Mouse (Mus musculus) intestine, embryonic 14.5 days (tissue): ENCODE data around the gene Tmem259. TPM values are rescaled to one million over a fixed set of nuclear protein-coding genes. Genes with fewer than 3 reads are reported as not detected.

ENCODE experiments used
- ATAC-seq: fragments of 200-750 bp; cut with Nextera tagmentation; replicated peaks from 2 replicates; pipeline ENCODE4 v1.8.0; 2017; ENCODE audit warnings: low read depth, moderate number of reproducible peaks, moderate TSS enrichment, moderate library complexity; ENCODE audit not compliant: low FRiP score, low TSS enrichment
- DNase-seq: peaks from one replicate; pipeline ENCODE4 v3.0.0-alpha.2; 2018; ENCODE audit warnings: low spot score
- H3K27ac ChIP-seq: fragments of 300-500 bp; sonication (generic); 2 replicates; pipeline ENCODE4 v1.5.1; 2014; ENCODE audit warnings: low read depth, mild to moderate bottlenecking, control low read depth
- H3K27me3 ChIP-seq: fragments of 300-500 bp; sonication (generic); replicated peaks from 2 replicates; pipeline ENCODE4 v1.6.1; 2014; ENCODE audit warnings: low read length, control low read depth; ENCODE audit not compliant: control insufficient read depth, insufficient read depth
- H3K36me3 ChIP-seq: fragments of 300-500 bp; sonication (generic); 2 replicates; pipeline ENCODE4 v1.6.1; 2014; ENCODE audit warnings: low read length, control low read depth; ENCODE audit not compliant: control insufficient read depth, insufficient read depth
- H3K4me1 ChIP-seq: fragments of 300-500 bp; sonication (generic); replicated peaks from 2 replicates; pipeline ENCODE4 v1.6.1; 2014; ENCODE audit warnings: low read length, control low read depth, mixed read lengths; ENCODE audit not compliant: control insufficient read depth, insufficient read depth
- H3K4me2 ChIP-seq: fragments of 300-500 bp; sonication (generic); 2 replicates; pipeline ENCODE4 v1.6.1; 2014; ENCODE audit warnings: low read length
- H3K4me3 ChIP-seq: fragments of 300-500 bp; sonication (generic); 2 replicates; pipeline ENCODE4 v1.5.1; 2014; ENCODE audit warnings: low read depth, low read length, control low read depth, mixed read lengths
- H3K9ac ChIP-seq: fragments of 300-500 bp; sonication (generic); 2 replicates; pipeline ENCODE4 v1.6.1; 2014; ENCODE audit warnings: mild to moderate bottlenecking, low read length
- H3K9me3 ChIP-seq: fragments of 300-500 bp; sonication (generic); 2 replicates; pipeline ENCODE4 v1.6.1; 2016; ENCODE audit warnings: low read length, control low read depth; ENCODE audit not compliant: control insufficient read depth
- WGBS: fragments of 180-500 bp; shearing (Covaris S2); extraction: QIAGEN DNeasy Blood & Tissue Kit; methylation state at CpG from one replicate; pipeline ENCODE4 v1.1.7; 2014; 5-methylcytosine and 5-hydroxymethylcytosine counted together
- polyA plus RNA-seq: library from polyadenylated mRNA; unstranded; fragments of >200 nt; fragmentation: Nextera tagmentation; extraction: Ambion mirVana; gene quantifications from 2 replicates; pipeline ENCODE4 v1.2.1, GENCODE M21; 2014

Tmem259 gene
- polyA plus RNA-seq, 1 experiment from 2014 or later: 17.5 TPM

GRCm38 (mm10) chr10:79996272-79997033 is 12.3 kb upstream of the Tmem259 start, which contains the start of gene Abca7:
Abca7 (plus strand) TSS chr10:79996494.
- Histone ChIP-seq H3K9me3 (peaks cover 3% of the 10 kb centered on the region; the same call in 1 of the 2 replicates), H3K27me3 (0 out of 2 replicates have a peak, but pooled peaks cover under 1% of the 10 kb centered on the region), H3K4me1 (peaks cover 6% of the 10 kb centered on the region; the same call in 1 of the 2 replicates), H3K36me3 (peaks cover 44% of the 10 kb centered on the region), H3K9ac (peak within 1 kb of the TSS; percentile 37), H3K27ac (peak within 1 kb of the TSS; percentile 17; the same call in 1 of the 2 replicates), H3K4me3 (peak within 1 kb of the TSS; percentile 42), H3K4me2 (peak within 1 kb of the TSS; percentile 54)
- WGBS: under 1% methylated on average over 34 of the region's 34 CpGs
- ATAC-seq (peak; percentile 75), DNase-seq (peak; percentile 99)

DNA sequence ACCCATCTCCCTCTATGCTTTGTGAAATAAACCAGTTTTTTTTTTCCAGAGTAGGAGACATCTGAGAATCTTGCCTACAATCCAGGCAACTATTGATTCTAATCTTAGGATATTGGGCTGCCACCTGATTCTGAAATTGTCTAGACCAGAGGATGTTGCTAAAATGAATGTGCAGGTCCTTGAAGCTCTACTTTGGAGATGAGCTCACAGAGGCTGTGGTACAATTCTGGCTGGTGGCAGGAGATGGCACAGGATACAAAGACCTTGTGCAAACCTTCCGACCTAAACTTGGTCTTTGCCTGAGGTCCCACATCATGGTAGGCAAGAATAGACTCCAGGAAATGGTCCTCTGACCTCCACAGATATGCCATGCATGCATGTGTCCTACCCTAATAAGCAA is 11.5 kb upstream of the Tmem259 start:
- no peaks in the 10 kb centered on the region for H3K27me3 ChIP-seq
- H3K4me1 ChIP-seq: peaks cover 6% of the 10 kb centered on the region; the same call in 1 of the 2 replicates
- no peak overlapping the region for H3K9ac ChIP-seq
- DNase-seq (no peak), ATAC-seq (no peak)
- no peak overlapping the region for H3K27ac ChIP-seq
- no peak overlapping the region for H3K4me2 ChIP-seq
- H3K4me3 ChIP-seq: no peak overlapping the region
- 77% methylated on average over 1 of the region's 1 CpGs for WGBS
- peaks cover 6% of the 10 kb centered on the region; the same call in 1 of the 2 replicates for H3K9me3 ChIP-seq
- H3K36me3 ChIP-seq: peaks cover 48% of the 10 kb centered on the region

GRCm38 (mm10) chr10:79994397-79995115 is 10.4 kb upstream of the Tmem259 start:
- peaks cover 6% of the 10 kb centered on the region; the same call in 1 of the 2 replicates for H3K9me3 ChIP-seq
- H3K27me3 ChIP-seq: no peaks in the 10 kb centered on the region
- H3K9ac ChIP-seq: no peak overlapping the region
- ATAC-seq (no peak), DNase-seq (no peak)
- H3K4me1 ChIP-seq: peaks cover 11% of the 10 kb centered on the region
- no peak overlapping the region for H3K27ac ChIP-seq
- peaks cover 48% of the 10 kb centered on the region for H3K36me3 ChIP-seq
- H3K4me3 ChIP-seq: no peak overlapping the region
- 87% methylated on average over 16 of the region's 16 CpGs for whole genome bisulfite sequencing
- H3K4me2 ChIP-seq: no peak overlapping the region

- 92% methylated on average over 6 of the region's 6 CpGs for WGBS
- Histone ChIP-seq H3K36me3 (peaks cover 48% of the 10 kb centered on the region), H3K4me1 (peaks cover 22% of the 10 kb centered on the region), H3K4me2 (peak overlapping the region; percentile 74), H3K27ac (no peak overlapping the region), H3K9ac (no peak overlapping the region), H3K4me3 (peak overlapping the region; percentile 18; the same call in 1 of the 2 replicates), H3K9me3 (peaks cover 6% of the 10 kb centered on the region; the same call in 1 of the 2 replicates), H3K27me3 (no peaks in the 10 kb centered on the region)
- ATAC-seq (no peak), DNase-seq (no peak)
Observed at GRCm38 (mm10) chr10:79991548-79991947, 7.4 kb upstream of the Tmem259 start.

DNA sequence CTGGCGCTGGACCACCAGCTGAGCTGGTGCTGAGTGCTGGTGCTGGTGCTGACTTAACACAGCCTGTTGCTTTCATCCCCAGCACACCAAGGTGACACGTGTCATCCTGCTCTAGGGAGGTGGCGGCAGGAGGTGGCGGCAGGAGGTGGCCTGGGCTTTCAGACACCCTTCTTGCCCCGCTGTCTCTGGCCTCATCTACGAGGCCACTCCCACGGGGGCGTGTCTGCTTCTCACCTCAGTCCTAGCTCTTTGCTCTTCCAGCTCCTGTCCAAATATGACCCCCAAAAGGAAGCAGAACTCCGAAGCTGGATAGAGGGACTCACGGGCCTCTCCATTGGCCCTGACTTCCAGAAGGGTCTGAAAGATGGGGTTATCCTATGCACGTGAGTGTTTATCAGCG is 7.0 kb upstream of the Tmem259 start:
- Histone ChIP-seq H3K27me3 (no peaks in the 10 kb centered on the region), H3K36me3 (peaks cover 48% of the 10 kb centered on the region), H3K27ac (no peak overlapping the region), H3K4me2 (peak overlapping the region; percentile 74), H3K4me1 (peaks cover 27% of the 10 kb centered on the region), H3K4me3 (peak overlapping the region; percentile 18), H3K9me3 (peaks cover 6% of the 10 kb centered on the region; the same call in 1 of the 2 replicates), H3K9ac (no peak overlapping the region)
- DNase-seq (no peak), ATAC-seq (no peak)
- 75% methylated on average over 12 of the region's 12 CpGs for WGBS

- H3K27me3 ChIP-seq: no peaks in the 10 kb centered on the region
- no peak for DNase-seq
- H3K9ac ChIP-seq: peak overlapping the region; percentile 92
- peaks cover 6% of the 10 kb centered on the region; the same call in 1 of the 2 replicates for H3K9me3 ChIP-seq
- peak overlapping the region; percentile 64; the same call in 1 of the 2 replicates for H3K27ac ChIP-seq
- H3K4me2 ChIP-seq: peak overlapping the region; percentile 74
- no peak for ATAC-seq
- 16% methylated on average over 15 of the region's 15 CpGs for WGBS
- peaks cover 33% of the 10 kb centered on the region for H3K4me1 ChIP-seq
- H3K4me3 ChIP-seq: peak overlapping the region; percentile 84
- peaks cover 37% of the 10 kb centered on the region for H3K36me3 ChIP-seq
Observed at GRCm38 (mm10) chr10:79989870-79990269, 5.7 kb upstream of the Tmem259 start.

GRCm38 (mm10) chr10:79989272-79989786 is 5.2 kb upstream of the Tmem259 start:
- Histone ChIP-seq H3K4me3 (peak overlapping the region; percentile 84), H3K4me1 (peaks cover 33% of the 10 kb centered on the region), H3K4me2 (peak overlapping the region; percentile 74), H3K9ac (peak overlapping the region; percentile 92), H3K27me3 (no peaks in the 10 kb centered on the region), H3K36me3 (peaks cover 33% of the 10 kb centered on the region), H3K27ac (peak overlapping the region; percentile 95), H3K9me3 (peaks cover 6% of the 10 kb centered on the region; the same call in 1 of the 2 replicates)
- 34% methylated on average over 8 of the region's 8 CpGs for WGBS
- no peak for ATAC-seq
- peak; percentile 60 for DNase-seq

DNA sequence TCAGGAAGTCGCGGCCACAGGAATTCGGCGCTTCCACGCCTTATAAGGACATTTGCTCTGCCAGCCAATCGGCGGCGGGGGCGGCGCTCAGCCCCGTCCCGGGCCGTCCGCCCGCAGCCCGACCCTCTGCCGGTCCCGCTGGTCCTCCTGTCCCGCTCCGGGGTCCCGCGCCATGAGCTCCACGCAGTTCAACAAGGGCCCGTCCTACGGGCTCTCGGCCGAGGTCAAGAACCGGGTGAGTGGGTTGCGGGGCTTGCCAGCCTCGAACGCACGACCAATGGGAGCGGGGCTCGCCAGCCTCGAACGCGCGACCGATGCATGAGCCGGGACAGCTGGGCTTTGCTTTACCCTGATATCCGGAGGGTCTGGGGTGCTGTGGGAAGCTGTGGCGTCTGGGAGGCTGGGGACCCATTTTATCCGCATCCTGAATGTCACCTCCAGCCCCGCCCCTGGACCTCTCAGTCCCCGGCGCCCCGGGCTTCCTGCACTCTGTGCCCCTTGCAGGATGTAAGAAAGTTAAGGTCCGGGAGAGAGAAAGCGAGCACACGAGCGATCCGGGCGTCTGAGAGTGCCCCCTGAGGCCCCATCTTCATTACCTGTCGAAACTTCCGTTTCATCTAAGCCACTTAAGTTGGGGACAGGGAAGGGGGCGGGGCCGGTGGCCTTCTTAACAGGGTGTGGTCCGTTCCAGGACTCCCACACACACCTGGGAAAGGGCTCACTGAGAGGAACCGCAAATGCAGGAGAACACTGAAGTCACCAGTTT is 4.6 kb upstream of the Tmem259 start, which contains the start of gene Cnn2:
Cnn2 (plus strand) TSS at position 79 of the 766 bp plus-strand sequence.
- peaks cover 33% of the 10 kb centered on the region for H3K4me1 ChIP-seq
- H3K4me2 ChIP-seq: peak within 1 kb of the TSS; percentile 74
- peak within 1 kb of the TSS; percentile 84 for H3K4me3 ChIP-seq
- peak; percentile 86 for DNase-seq
- ATAC-seq: peak; percentile 18; the same call in 1 of the 2 replicates
- WGBS: under 1% methylated on average over 58 of the region's 59 CpGs
- no peaks in the 10 kb centered on the region for H3K27me3 ChIP-seq
- H3K9ac ChIP-seq: peak within 1 kb of the TSS; percentile 92
- H3K9me3 ChIP-seq: peaks cover 6% of the 10 kb centered on the region; the same call in 1 of the 2 replicates
- peak within 1 kb of the TSS; percentile 95 for H3K27ac ChIP-seq
- peaks cover 27% of the 10 kb centered on the region for H3K36me3 ChIP-seq
